Mouse (Mus musculus): ENCODE measurements at regions not wholly inside any gene's neighbourhood (a gene's known extent, or its start where the extent isn't known, plus 50 kb on each side); places are given as distances from the start of the nearest gene placed in this dataset.

GRCm38 (mm10) chr11:64589026-64589425 lies 152.6 kb upstream of the F930015N05Rik start:
- Histone ChIP-seq H3K27me3 (ENCODE audit: control insufficient read depth, insufficient read depth, low read length) (no peaks in the 10 kb centered on the region), H3K9ac (ENCODE audit: low read depth, low read length, severe bottlenecking) (no peak overlapping the region), H3K4me2 (replicated peaks; ENCODE audit: low read depth, low read length, severe bottlenecking) (no peak overlapping the region), H3K9me3 (ENCODE audit: control insufficient read depth, low read length) (no peaks in the 10 kb centered on the region), H3K4me1 (ENCODE audit: control insufficient read depth, insufficient read depth, low read length) (peaks cover 22% of the 10 kb centered on the region), H3K36me3 (ENCODE audit: control insufficient read depth, insufficient read depth, low read length) (no peaks in the 10 kb centered on the region), H3K27ac (replicated peaks; ENCODE audit: low read depth, low read length) (no peak overlapping the region), H3K4me3 (replicated peaks; ENCODE audit: low read length) (no peak overlapping the region)
- no peak for TF ChIP-seq POLR2A (IDR thresholded peaks at IDR 0.05; ENCODE audit: borderline replicate concordance, extremely low read depth, insufficient read depth, insufficient read length)
- DNase-seq (ENCODE audit: low spot score) (no peak), ATAC-seq (ENCODE audit: low FRiP score, low read depth) (no peak)
- WGBS, result 35% methylated on average over 7 of the region's 7 CpGs

- H3K9ac ChIP-seq (ENCODE audit: low read depth, low read length, severe bottlenecking), result no peak overlapping the region
- WGBS, result 56% methylated on average over 4 of the region's 4 CpGs
- no peaks in the 10 kb centered on the region for H3K36me3 ChIP-seq (ENCODE audit: control insufficient read depth, insufficient read depth, low read length)
- H3K4me3 ChIP-seq (replicated peaks; ENCODE audit: low read length), result no peak overlapping the region
- H3K4me2 ChIP-seq (replicated peaks; ENCODE audit: low read depth, low read length, severe bottlenecking), result no peak overlapping the region
- peaks cover 22% of the 10 kb centered on the region for H3K4me1 ChIP-seq (ENCODE audit: control insufficient read depth, insufficient read depth, low read length)
- no peak overlapping the region for H3K27ac ChIP-seq (replicated peaks; ENCODE audit: low read depth, low read length)
- no peak for DNase-seq (ENCODE audit: low spot score)
- no peaks in the 10 kb centered on the region for H3K9me3 ChIP-seq (ENCODE audit: control insufficient read depth, low read length)
- H3K27me3 ChIP-seq (ENCODE audit: control insufficient read depth, insufficient read depth, low read length), result no peaks in the 10 kb centered on the region
- no peak for TF ChIP-seq POLR2A (IDR thresholded peaks at IDR 0.05; ENCODE audit: borderline replicate concordance, extremely low read depth, insufficient read depth, insufficient read length)
- ATAC-seq (ENCODE audit: low FRiP score, low read depth), result peak; percentile 55; the same call in 1 of the 2 replicates
These were observed 153.6 kb upstream of the F930015N05Rik start for GRCm38 (mm10) chr11:64590091-64590490.

GRCm38 (mm10) chr11:64592253-64592652 lies 155.8 kb upstream of the F930015N05Rik start:
- DNase-seq (ENCODE audit: low spot score) (no peak), ATAC-seq (ENCODE audit: low FRiP score, low read depth) (no peak)
- Histone ChIP-seq H3K27ac (replicated peaks; ENCODE audit: low read depth, low read length) (no peak overlapping the region), H3K9ac (ENCODE audit: low read depth, low read length, severe bottlenecking) (no peak overlapping the region), H3K36me3 (ENCODE audit: control insufficient read depth, insufficient read depth, low read length) (no peaks in the 10 kb centered on the region), H3K4me1 (ENCODE audit: control insufficient read depth, insufficient read depth, low read length) (peaks cover 22% of the 10 kb centered on the region), H3K4me2 (replicated peaks; ENCODE audit: low read depth, low read length, severe bottlenecking) (no peak overlapping the region), H3K27me3 (ENCODE audit: control insufficient read depth, insufficient read depth, low read length) (no peaks in the 10 kb centered on the region), H3K4me3 (replicated peaks; ENCODE audit: low read length) (no peak overlapping the region), H3K9me3 (ENCODE audit: control insufficient read depth, low read length) (no peaks in the 10 kb centered on the region)
- WGBS, result 81% methylated on average over 2 of the region's 2 CpGs
- TF ChIP-seq POLR2A (IDR thresholded peaks at IDR 0.05; ENCODE audit: borderline replicate concordance, extremely low read depth, insufficient read depth, insufficient read length), result no peak

GRCm38 (mm10) chr11:64597305-64597704 lies 160.9 kb upstream of the F930015N05Rik start:
- Histone ChIP-seq H3K36me3 (ENCODE audit: control insufficient read depth, insufficient read depth, low read length) (no peaks in the 10 kb centered on the region), H3K27me3 (ENCODE audit: control insufficient read depth, insufficient read depth, low read length) (no peaks in the 10 kb centered on the region), H3K4me2 (replicated peaks; ENCODE audit: low read depth, low read length, severe bottlenecking) (no peak overlapping the region), H3K4me3 (replicated peaks; ENCODE audit: low read length) (no peak overlapping the region), H3K4me1 (ENCODE audit: control insufficient read depth, insufficient read depth, low read length) (peaks cover 7% of the 10 kb centered on the region), H3K9me3 (ENCODE audit: control insufficient read depth, low read length) (no peaks in the 10 kb centered on the region), H3K27ac (replicated peaks; ENCODE audit: low read depth, low read length) (no peak overlapping the region), H3K9ac (ENCODE audit: low read depth, low read length, severe bottlenecking) (no peak overlapping the region)
- DNase-seq (ENCODE audit: low spot score), result no peak
- 87% methylated on average over 4 of the region's 4 CpGs for WGBS
- no peak for ATAC-seq (ENCODE audit: low FRiP score, low read depth)
- TF ChIP-seq POLR2A (IDR thresholded peaks at IDR 0.05; ENCODE audit: borderline replicate concordance, extremely low read depth, insufficient read depth, insufficient read length), result no peak

DNA sequence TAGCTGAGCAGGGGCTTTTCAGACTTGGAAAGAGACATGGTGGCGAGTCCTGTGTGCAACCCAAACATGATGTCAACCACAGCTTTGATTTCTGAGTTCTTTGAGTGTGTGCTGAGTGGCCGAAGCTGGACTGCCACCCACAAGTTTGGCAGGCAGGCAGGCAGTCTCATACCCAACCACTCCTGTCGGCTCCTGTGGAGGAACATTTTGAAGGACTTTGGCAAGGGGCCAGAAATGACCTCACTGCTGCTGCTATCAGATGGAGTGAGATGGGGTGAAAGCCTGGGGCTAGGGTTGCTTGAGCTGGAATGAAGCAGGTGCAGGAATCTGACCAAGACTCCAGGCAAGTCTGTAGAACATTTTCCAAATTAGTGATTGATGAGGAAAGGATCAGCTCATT lies 162.7 kb upstream of the F930015N05Rik start:
- Histone ChIP-seq H3K27me3 (ENCODE audit: control insufficient read depth, insufficient read depth, low read length) (no peaks in the 10 kb centered on the region), H3K4me1 (ENCODE audit: control insufficient read depth, insufficient read depth, low read length) (peaks cover 7% of the 10 kb centered on the region), H3K4me3 (replicated peaks; ENCODE audit: low read length) (no peak overlapping the region), H3K27ac (replicated peaks; ENCODE audit: low read depth, low read length) (no peak overlapping the region), H3K9ac (ENCODE audit: low read depth, low read length, severe bottlenecking) (no peak overlapping the region), H3K9me3 (ENCODE audit: control insufficient read depth, low read length) (no peaks in the 10 kb centered on the region), H3K4me2 (replicated peaks; ENCODE audit: low read depth, low read length, severe bottlenecking) (no peak overlapping the region), H3K36me3 (ENCODE audit: control insufficient read depth, insufficient read depth, low read length) (no peaks in the 10 kb centered on the region)
- TF ChIP-seq POLR2A (IDR thresholded peaks at IDR 0.05; ENCODE audit: borderline replicate concordance, extremely low read depth, insufficient read depth, insufficient read length), result no peak
- DNase-seq (ENCODE audit: low spot score) (peak; percentile 25), ATAC-seq (ENCODE audit: low FRiP score, low read depth) (no peak)
- WGBS, result 52% methylated on average over 3 of the region's 3 CpGs

Data from limb, embryonic 14.5 days (tissue).